Mouse (Mus musculus): ENCODE data around the gene Slc9a4. TPM values are rescaled to one million over a fixed set of nuclear protein-coding genes. Genes with fewer than 3 reads are reported as not detected.
"Not testable (repeated sequence)": the region's sequence is repeated elsewhere in the genome, so short reads cannot be mapped to it uniquely, and the experiment has no call there.

Gene Slc9a4
- total RNA-seq (2021) = 1 to 10 TPM in 1 of 2 experiments, under 1 TPM in 1; 0.99 to 1.2 TPM
- long read RNA-seq, experiment 1, partial matches to known transcripts = 0 of 5 reads
- long read RNA-seq, experiment 1, other reads (novel, unspliced or antisense) = 3 of 5 reads
- long read RNA-seq, experiment 2 = 0 reads

- intact Hi-C loops (cut with DNase I) = loop anchor here (5.0 kb wide), 2 partner anchors 78 to 188 kb away; no protein-coding TSS in a partner anchor
- DNase-seq (ENCODE audit: low spot score in 2 of 2) = peak; percentile 21 to 59
Measured at GRCm38 (mm10) chr1:40579784-40580183, at the start of gene Slc9a4. TSS of gene Slc9a4 (plus strand) at chr1:40580081.

DNA sequence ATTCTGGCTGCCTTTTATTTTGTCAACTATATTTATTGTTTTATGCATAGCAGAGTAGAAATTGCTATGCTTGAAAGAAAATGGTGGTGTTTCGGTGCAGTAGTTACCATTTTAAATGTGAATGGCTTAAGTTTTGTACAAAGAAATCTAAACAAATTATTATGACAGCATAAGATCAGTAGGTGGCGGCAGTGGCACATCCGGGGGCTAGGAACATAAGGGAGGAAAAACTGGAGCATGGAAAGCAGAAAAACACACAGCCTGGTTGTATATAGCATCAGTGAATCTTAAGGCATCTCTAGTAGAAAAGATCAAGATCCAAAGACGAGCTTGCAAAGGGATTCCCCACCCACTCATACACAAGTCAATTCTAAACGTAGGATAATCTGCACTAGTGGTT, 42.3 kb upstream of the Slc9a4 start:
- intact Hi-C loops (cut with DNase I) = no loop called here

DNA sequence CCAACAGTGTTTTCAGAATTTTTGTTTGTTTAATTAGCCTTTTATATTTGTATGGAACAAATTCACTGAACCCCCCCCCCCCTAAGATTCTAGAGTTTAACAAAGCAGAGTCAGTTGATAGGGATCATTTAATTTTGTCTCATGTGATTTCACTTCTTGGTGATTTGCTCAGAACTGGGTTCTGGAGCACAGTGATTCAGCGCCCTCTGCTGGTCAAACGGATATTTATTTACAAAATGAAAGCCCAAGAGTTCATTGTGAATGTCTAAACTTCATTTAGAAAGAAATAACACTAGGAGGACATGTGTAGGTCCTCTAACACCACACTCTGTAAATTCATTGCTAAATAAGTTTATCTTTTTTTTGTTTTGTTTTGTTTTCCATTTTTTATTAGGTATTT, 35.2 kb upstream of the Slc9a4 start:
- intact Hi-C loops (cut with DNase I) = loop anchor here (1.0 to 10.0 kb wide), 3 partner anchors 164 to 540 kb away; no protein-coding TSS in a partner anchor

More for the DNA sequence above, 42.3 kb upstream of the Slc9a4 start:
- no peak for DNase-seq (ENCODE audit: low spot score in 2 of 2)

GRCm38 (mm10) chr1:40546645-40547044, 33.2 kb upstream of the Slc9a4 start:
- DNase-seq (ENCODE audit: low spot score in 2 of 2) = no peak
- intact Hi-C loops (cut with DNase I) = loop anchor here (10.0 kb wide), 1 partner anchor 542 kb away; no protein-coding TSS in a partner anchor

More for the DNA sequence above, 35.2 kb upstream of the Slc9a4 start:
- DNase-seq (ENCODE audit: low spot score in 2 of 2) = peak; percentile 65 to 87

GRCm38 (mm10) chr1:40547064-40547572, 32.8 kb upstream of the Slc9a4 start:
- intact Hi-C loops (cut with DNase I) = loop anchor here (10.0 kb wide), 1 partner anchor 542 kb away; no protein-coding TSS in a partner anchor
- DNase-seq (ENCODE audit: low spot score in 2 of 2) = no peak

- intact Hi-C loops (cut with DNase I) = loop anchor here (10.0 kb wide), 1 partner anchor 543 kb away; no protein-coding TSS in a partner anchor
- no peak for DNase-seq (ENCODE audit: low spot score in 2 of 2)
Measured at GRCm38 (mm10) chr1:40547762-40548161, 32.1 kb upstream of the Slc9a4 start.

GRCm38 (mm10) chr1:40569374-40569773, 10.5 kb upstream of the Slc9a4 start:
- no peak for DNase-seq (ENCODE audit: low spot score in 2 of 2)
- intact Hi-C loops (cut with DNase I) = no loop called here

- DNase-seq (ENCODE audit: low spot score in 2 of 2) = no peak
- intact Hi-C loops (cut with DNase I) = no loop called here
Measured at GRCm38 (mm10) chr1:40580269-40580668, 388 bp downstream of the Slc9a4 start.

DNA sequence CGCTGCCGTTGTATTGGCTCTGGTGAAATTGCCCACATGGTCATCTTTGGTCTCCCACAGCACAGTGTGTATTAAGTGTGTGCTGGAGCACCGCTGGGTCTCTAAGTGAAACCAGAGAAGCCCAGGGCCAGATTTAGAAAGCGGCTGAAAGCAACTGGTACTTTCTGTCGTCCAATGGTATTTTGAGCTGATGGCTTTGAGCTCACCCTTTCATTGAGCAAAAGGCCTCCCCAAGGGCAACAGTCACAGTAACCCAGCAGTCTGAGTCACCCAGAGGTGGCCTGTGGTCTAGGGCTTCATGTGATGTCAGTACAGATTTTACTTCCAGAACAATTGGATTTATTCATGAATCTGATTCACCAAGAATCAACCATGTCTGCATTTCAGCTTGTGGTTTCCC, 6.9 kb downstream of the Slc9a4 start:
- intact Hi-C loops (cut with DNase I) = loop anchor here (5.0 kb wide), 1 partner anchor 256 kb away; no protein-coding TSS in a partner anchor
- DNase-seq (ENCODE audit: low spot score in 2 of 2) = no peak

DNA sequence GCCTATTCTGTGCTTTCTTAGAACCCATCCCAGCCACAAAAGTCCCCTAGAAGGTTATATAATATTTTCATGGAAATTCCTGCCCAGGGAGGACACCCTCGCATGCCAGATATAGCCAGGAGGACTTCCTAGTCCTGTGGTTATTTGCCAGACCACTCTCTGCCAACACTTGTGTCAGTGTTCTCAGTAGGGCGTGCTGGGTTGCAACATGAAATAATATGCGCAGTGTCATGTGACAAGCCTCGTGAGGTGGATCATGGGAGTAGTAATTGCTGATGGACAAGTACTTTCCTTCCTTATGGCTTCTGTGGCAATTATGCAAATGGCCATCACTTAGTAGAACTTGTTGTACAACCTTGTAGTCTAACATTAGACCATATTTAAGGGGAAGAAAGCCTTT, 11.1 kb downstream of the Slc9a4 start:
- intact Hi-C loops (cut with DNase I) = no loop called here
- no peak for DNase-seq (ENCODE audit: low spot score in 2 of 2)

- intact Hi-C loops (cut with DNase I) = no loop called here
- DNase-seq (ENCODE audit: low spot score in 2 of 2) = no peak
Measured at GRCm38 (mm10) chr1:40597822-40598221, 17.9 kb downstream of the Slc9a4 start.

- intact Hi-C loops (cut with DNase I) = not testable (repeated sequence)
- peak; percentile 7 to 22 for DNase-seq (ENCODE audit: low spot score in 2 of 2)
Measured at GRCm38 (mm10) chr1:40599661-40600060, 19.8 kb downstream of the Slc9a4 start.

- intact Hi-C loops (cut with DNase I) = no loop called here
- peak; percentile 67 to 84 for DNase-seq (ENCODE audit: low spot score in 2 of 2)
Measured at GRCm38 (mm10) chr1:40600394-40601327, 20.8 kb downstream of the Slc9a4 start.

GRCm38 (mm10) chr1:40601461-40601860, 21.6 kb downstream of the Slc9a4 start:
- no peak for DNase-seq (ENCODE audit: low spot score in 2 of 2)
- intact Hi-C loops (cut with DNase I) = no loop called here

- intact Hi-C loops (cut with DNase I) = no loop called here
- no peak for DNase-seq (ENCODE audit: low spot score in 2 of 2)
Measured at GRCm38 (mm10) chr1:40613219-40613618, 33.3 kb downstream of the Slc9a4 start.

DNA sequence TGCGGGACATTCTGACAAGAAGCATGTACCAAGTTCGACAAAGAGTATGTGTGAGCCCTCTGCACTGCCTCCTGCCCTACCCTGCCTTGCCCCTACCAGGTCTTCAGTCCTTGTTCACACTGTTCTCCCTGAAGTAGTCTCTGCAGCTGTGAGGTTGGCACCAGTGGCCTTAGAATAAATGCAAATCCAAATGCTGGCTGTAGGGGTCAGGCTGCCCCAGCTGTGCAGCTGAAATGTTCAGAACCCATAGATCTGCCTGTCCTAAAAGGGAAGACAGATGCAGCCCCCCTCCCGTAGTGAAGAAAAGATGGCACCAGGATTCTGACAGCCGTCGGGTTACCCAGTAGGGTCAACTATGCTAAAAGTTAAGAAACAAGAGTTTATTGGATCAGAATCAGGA, 39.2 kb downstream of the Slc9a4 start:
- no peak for DNase-seq (ENCODE audit: low spot score in 2 of 2)
- intact Hi-C loops (cut with DNase I) = no loop called here

GRCm38 (mm10) chr1:40619871-40620270, 40.0 kb downstream of the Slc9a4 start:
- no peak for DNase-seq (ENCODE audit: low spot score in 2 of 2)
- intact Hi-C loops (cut with DNase I) = no loop called here

DNA sequence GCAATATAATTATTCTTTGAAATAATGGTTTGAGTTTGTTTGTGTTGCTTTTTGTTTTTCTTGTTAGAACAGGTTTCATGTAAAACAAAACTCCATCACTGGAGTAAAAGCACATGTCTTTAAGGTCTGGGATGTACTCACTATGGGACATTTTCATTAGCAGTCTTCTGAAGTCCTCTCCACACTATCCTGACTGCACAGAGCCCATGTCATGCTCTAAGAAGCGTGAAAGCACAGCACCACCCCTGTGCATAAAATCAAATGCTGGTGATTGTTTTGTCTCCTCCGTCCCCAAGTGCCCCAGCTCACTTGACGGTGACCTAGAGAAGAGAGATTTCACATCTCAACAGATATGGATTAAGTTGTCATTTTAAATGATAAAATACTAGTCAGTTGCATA, 45.1 kb downstream of the Slc9a4 start:
- no peak for DNase-seq (ENCODE audit: low spot score in 2 of 2)
- intact Hi-C loops (cut with DNase I) = no loop called here

DNA sequence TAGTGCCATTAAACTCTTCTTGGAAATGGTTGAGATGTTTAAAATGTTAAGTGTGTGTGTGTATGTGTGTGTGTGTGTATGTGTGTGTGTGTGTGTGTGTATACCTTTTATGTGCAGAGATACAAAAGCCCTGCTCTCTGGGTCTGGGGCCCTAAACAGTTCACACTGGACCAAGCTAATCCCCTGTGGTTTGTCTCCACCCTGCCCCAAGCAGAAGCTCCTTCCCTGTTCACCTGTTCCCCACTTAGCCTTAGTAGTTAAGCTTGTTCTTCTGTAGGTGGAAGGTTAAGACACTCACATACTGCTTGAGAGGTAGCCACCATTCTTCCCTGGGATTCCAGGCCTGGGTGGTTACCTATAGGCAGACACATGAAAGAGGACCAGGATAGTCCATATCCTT, 47.1 kb downstream of the Slc9a4 start:
- no peak for DNase-seq (ENCODE audit: low spot score in 2 of 2)
- intact Hi-C loops (cut with DNase I) = no loop called here

GRCm38 (mm10) chr1:40628443-40628842, 48.6 kb downstream of the Slc9a4 start:
- intact Hi-C loops (cut with DNase I) = no loop called here
- no peak for DNase-seq (ENCODE audit: low spot score in 2 of 2)

All from left cerebral cortex, postnatal 14 days (tissue).